Mouse (Mus musculus): Measurements from ENCODE around the gene Mapk1ip1. TPM values are rescaled to one million over a fixed set of nuclear protein-coding genes. Genes with fewer than 3 reads are reported as not detected.

Gene Mapk1ip1
- total RNA-seq, 2 experiments from 2014 or later: 8.6 to 22.2 TPM

- ATAC-seq (replicated peaks; ENCODE audit: poor library complexity, severe bottlenecking): no peak
Observed at GRCm38 (mm10) chr7:138841436-138842151, 4.5 kb downstream of the Mapk1ip1 start.

GRCm38 (mm10) chr7:138840594-138841021 lies 5.5 kb downstream of the Mapk1ip1 start:
- peak; percentile 76 for ATAC-seq (replicated peaks; ENCODE audit: poor library complexity, severe bottlenecking)

GRCm38 (mm10) chr7:138835028-138835427 lies 11.0 kb downstream of the Mapk1ip1 start:
- ATAC-seq (replicated peaks; ENCODE audit: poor library complexity, severe bottlenecking): no peak

- ATAC-seq (replicated peaks; ENCODE audit: poor library complexity, severe bottlenecking): peak; percentile 88
Observed at GRCm38 (mm10) chr7:138827812-138828211, 18.3 kb downstream of the Mapk1ip1 start.

- peak; percentile 64 for ATAC-seq (replicated peaks; ENCODE audit: poor library complexity, severe bottlenecking)
Observed at GRCm38 (mm10) chr7:138824995-138825756, 20.9 kb downstream of the Mapk1ip1 start.

- no peak for ATAC-seq (replicated peaks; ENCODE audit: poor library complexity, severe bottlenecking)
Observed at GRCm38 (mm10) chr7:138824423-138824822, 21.6 kb downstream of the Mapk1ip1 start.

GRCm38 (mm10) chr7:138818314-138818713 lies 27.8 kb downstream of the Mapk1ip1 start:
- ATAC-seq (replicated peaks; ENCODE audit: poor library complexity, severe bottlenecking): peak; percentile 46; the same call in 1 of the 2 replicates

- ATAC-seq (replicated peaks; ENCODE audit: poor library complexity, severe bottlenecking): no peak
Observed at GRCm38 (mm10) chr7:138813213-138813875, 32.7 kb downstream of the Mapk1ip1 start.

GRCm38 (mm10) chr7:138807146-138807545 lies 38.9 kb downstream of the Mapk1ip1 start:
- no peak for ATAC-seq (replicated peaks; ENCODE audit: poor library complexity, severe bottlenecking)

GRCm38 (mm10) chr7:138803386-138803785 lies 42.7 kb downstream of the Mapk1ip1 start:
- ATAC-seq (replicated peaks; ENCODE audit: poor library complexity, severe bottlenecking): no peak

- no peak for ATAC-seq (replicated peaks; ENCODE audit: poor library complexity, severe bottlenecking)
Observed at GRCm38 (mm10) chr7:138788109-138788508, 58.0 kb downstream of the Mapk1ip1 start.

Other genes with a start within 250 kb of the Mapk1ip1 start
- gene Ppp2r2d, start 194 bp downstream of the Mapk1ip1 start, total RNA-seq (2014; fragmentation: Nextera tagmentation): 19.8 and 26.9 TPM in 2 replicates
- 29.8 and 41.5 TPM in 2 replicates for gene Ppp2r2d, start 194 bp downstream of the Mapk1ip1 start, total RNA-seq (2017)
- gene Bnip3, start 63.2 kb upstream of the Mapk1ip1 start, total RNA-seq (2014; fragmentation: Nextera tagmentation): 23.0 and 24.0 TPM in 2 replicates
- 17.9 and 22.9 TPM in 2 replicates for gene Bnip3, start 63.2 kb upstream of the Mapk1ip1 start, total RNA-seq (2017)
- not detected in 2 replicates for gene Jakmip3, start 94.5 kb upstream of the Mapk1ip1 start, total RNA-seq (2014; fragmentation: Nextera tagmentation)
- not detected in 2 replicates for gene Jakmip3, start 94.5 kb upstream of the Mapk1ip1 start, total RNA-seq (2017)
- gene Dpysl4, start 239.7 kb upstream of the Mapk1ip1 start, total RNA-seq (2014; fragmentation: Nextera tagmentation): not detected in 2 replicates
- not detected in 2 replicates for gene Dpysl4, start 239.7 kb upstream of the Mapk1ip1 start, total RNA-seq (2017)